Mouse (Mus musculus) heart, adult 8-10 months (tissue): ENCODE data around the gene Trim75. TPM values are rescaled to one million over a fixed set of nuclear protein-coding genes. Genes with fewer than 3 reads are reported as not detected.
"Not testable (repeated sequence)": the region's sequence is repeated elsewhere in the genome, so short reads cannot be mapped to it uniquely, and the experiment has no call there.

Experiments used
- DNase-seq: peaks from one replicate; pipeline ENCODE4 v3.0.0; 2022; ENCODE audit warnings: low spot score
- total RNA-seq, 4 experiments: library from RNA; stranded (reverse); gene quantifications; 2 replicates each; pipeline ENCODE4 v1.2.4; 2022

Gene Trim75
- not detected for total RNA-seq

DNA sequence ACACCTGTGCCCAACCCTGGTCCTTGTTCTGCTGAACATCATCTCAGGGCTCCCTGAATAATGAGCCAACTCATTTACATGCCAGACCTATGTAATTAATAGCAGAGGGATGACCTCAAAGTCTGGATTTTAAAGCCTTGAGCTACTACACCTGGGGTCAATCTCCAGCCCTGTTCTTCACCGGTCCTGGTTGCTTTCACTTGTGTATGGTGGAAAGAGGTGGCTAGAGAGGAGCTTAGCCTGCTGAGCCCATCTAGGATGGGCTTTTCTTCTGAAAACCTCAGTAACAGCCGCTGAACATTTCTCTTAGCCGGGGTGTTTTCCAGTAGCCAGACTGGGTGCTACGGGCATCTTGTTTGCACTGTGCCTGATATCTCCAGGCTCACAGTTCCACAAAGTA lies at the start of gene Trim75:
Gene Trim75, minus strand, starts transcription at position 101 of the 400 bp plus-strand sequence.
- DNase-seq: no peak

DNA sequence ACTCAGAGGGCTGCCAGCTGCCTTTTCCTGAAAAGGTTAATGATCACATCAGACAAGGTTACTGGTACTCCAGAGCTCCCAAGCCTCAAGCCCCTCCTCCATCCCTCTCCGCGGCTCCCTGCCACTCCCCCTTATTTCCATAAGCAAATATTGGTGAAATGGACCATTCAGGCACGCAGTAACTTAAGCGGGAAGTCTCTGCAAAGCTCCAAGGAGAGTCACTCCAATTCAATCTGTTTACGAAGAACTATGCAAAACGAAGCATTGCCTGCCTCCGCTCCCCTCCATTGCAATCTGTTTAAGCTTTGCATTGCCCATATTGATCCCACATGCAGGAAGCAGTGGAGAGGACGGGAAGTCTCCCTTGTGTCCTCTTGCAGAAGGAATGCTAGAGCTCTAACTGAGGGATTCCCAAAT lies 49.5 kb upstream of the Trim75 start, which contains the start of gene Apela:
Gene Apela, minus strand, starts transcription at position 220 of the 417 bp plus-strand sequence.
- DNase-seq: no peak

DNA sequence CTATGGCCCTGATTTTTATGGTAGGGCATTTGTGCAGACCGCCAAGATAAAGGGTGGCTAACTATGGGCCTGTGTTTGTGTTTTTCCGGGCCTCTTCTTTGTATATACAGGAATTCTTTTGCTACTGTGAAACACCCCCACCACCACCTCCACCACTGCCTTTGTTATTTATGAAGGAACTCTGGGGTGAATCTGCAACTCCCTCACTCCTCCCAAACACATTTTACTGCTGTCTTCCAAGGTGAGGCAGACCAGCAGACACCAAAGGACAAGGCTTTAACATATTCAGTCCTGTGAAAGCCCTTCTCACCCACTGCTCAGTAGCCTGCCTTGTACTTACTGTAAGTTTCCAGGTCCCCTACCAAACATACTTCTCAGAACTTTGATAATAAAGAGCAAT lies 46.5 kb upstream of the Trim75 start:
- DNase-seq: no peak

DNA sequence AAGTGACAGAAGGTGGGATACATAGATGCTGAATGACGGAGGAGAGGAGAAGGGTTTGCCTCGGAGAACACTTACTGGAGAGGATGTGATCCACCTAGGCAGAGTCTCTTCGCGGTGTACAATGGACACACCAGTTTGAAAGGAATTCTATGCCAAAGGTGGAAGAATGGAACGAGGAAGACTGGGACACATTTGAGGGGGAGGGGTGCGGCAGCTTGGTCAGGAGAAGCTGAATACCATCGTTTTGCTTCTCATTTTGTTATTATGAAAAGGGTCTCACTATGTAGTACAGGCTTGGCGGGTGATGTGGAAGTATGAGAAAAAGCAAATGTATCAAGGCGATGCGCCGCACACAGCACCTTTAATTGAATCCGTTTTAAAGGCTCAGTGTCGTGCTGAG lies 45.4 kb upstream of the Trim75 start:
- DNase-seq: no peak

DNA sequence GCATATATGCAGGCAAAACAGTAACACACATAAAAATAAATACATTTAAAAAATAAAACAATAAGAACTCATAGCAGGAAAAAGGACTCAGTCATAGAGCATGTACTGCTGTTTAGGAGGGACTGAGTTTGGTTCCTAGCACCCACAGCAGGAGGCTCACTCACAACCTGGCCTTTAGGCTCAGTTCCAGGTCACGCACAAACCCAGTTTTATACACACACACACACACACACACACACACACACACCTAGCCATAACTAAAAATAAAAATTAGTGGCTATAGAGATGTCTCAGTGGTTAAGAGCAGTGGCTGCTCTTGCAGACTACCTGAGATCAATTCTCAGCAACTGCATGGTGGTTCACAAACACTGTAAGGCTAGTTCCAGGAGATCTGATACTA lies 44.5 kb upstream of the Trim75 start:
- DNase-seq: no peak

DNA sequence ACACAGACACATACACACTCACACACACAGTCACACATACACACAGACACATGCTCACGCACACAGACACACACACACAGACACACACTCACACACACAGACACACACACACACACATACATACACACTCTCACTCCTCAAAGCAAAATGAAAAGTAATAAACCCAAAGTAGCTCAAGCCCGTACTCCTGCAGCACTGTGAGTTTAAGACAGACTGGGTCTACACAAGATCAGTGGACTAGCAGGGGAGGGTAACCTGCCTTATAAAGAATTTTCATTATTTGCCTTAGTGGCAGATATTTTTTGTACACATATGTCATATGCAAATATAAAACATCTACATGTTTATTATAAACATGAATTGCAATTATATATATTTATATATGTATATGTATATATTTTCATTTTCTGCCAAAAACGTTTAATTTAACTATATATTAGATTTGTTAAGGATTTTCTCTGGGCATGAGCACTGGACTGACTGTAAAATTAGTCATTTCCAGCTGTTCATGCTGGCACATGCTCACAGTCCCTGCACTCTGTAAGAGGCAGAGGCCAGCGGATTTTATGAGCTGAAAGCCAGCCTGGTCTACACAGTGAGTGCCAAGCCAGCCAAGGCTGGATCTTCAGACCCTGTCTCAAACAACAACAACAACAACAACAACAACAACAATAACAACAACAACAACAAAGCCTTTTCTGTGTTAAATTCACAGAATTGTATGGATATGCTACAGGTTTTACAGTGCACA lies 43.3 kb upstream of the Trim75 start:
- DNase-seq: no peak

DNA sequence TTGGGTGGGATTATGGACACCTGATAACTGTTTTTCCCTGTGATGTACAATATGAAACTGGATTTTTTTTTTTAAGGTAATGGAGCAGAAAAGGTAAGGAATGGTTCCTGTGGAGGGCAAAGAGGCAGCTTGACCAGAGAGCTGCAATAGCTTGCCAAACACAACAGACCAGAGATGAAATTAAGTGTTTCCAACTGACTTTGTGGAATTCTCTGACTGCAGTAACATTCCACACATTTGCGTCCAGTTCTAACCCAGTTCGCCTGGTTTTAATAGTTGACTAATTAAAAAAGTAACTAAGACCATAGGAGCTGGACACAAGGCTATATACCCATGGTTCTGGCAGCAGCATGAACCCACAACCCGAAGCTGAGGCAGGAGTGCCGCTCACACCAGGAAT lies 42.1 kb upstream of the Trim75 start:
- DNase-seq: no peak

DNA sequence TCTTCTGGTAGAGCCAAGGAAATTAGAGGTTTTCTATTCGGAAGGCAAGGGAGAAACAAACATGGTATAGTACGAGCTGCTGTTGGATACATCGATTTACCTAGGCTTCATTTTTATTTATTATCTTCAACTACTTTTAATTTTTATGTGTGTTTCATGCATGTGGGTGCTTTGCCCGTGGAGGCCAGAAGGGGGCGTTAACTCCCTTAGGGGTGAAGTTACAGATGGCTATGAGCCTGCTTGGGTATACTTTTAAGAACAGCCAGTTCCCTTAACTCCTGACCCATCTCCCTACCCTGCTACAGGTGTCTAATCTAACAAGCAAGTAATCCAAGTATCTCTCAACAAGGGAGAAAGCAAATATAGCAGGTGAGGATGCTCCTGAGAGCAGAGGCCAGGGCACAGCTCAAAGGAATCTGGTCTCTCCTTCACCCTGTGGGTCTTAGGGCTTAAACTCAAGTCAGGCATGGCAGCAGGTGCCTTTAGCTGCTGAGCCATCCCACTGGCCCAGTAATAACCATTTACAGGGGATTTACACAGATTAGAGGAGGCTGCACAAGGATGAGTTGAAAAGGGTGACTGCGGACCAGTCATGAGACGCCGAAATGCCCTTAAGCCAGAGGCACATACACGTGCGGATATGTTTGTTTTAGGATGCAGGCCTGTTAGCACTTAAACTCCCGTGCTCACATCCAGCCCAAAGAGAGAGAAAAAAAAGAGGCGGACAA lies 41.5 kb upstream of the Trim75 start:
- no peak for DNase-seq

DNA sequence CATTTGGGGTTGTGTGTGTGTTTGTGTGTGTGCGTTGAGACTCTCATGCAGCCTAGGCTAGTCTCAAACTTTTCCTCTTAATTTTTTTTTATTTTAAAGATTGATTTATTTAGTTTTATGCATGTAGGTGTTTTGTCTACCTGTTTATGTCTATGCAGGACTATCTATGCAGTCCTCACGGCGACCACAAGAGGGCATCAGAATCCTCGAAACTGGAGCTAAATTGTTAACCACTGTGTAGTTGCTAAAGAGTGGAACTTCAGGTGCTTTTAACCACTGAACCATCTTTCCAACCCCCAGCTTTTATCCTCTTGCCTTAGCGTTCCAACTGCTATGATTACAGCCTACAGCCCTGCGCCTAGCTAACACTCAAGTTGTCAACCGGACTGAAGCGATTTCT lies 34.9 kb upstream of the Trim75 start:
- DNase-seq: peak; percentile 28

DNA sequence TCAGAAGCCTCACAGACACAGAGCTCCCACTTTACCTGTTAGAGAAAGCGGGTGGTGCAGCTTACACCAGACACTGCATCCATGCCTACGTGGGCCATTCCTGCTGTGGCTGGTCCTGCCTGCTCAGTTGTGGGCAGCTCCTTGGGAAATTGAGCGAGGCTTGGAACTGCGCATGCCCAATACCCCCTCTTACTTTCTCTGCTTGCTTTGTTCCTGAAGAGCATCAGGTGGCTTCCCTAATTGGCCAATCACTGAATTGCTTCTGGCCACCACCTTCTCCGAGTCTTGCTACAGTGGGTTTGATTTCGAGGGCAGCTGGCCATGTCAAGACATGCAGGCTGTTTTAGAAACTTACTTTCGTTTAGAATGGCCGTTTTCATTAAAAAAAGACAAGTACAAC lies 30.8 kb upstream of the Trim75 start, which contains the start of the genes Trim61 and Trim60:
Gene Trim61, minus strand, starts transcription at position 101 of the 400 bp plus-strand sequence.
Gene Trim60, minus strand, starts transcription at position 162 of the 400 bp plus-strand sequence.
- DNase-seq: no peak

DNA sequence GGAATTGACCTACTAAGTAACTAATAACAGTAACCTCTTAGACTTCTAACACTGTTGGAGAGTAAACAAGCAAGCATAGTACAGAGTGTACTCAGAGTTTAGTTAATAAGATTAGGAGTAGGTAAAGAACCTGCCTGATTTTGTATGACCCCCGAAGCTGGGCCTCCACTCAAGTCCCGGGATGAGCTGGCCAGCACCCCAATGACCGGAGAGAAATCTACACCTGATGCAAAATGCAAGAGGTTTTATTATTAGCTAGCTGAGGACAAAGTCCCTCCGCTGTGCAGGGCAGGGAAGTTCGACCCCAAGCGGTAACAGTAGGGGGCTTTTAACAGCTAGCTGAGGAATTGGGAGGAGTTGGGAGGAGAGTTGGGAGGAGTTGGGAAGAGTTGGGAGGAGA lies 20.0 kb upstream of the Trim75 start:
- DNase-seq: not testable (repeated sequence)

DNA sequence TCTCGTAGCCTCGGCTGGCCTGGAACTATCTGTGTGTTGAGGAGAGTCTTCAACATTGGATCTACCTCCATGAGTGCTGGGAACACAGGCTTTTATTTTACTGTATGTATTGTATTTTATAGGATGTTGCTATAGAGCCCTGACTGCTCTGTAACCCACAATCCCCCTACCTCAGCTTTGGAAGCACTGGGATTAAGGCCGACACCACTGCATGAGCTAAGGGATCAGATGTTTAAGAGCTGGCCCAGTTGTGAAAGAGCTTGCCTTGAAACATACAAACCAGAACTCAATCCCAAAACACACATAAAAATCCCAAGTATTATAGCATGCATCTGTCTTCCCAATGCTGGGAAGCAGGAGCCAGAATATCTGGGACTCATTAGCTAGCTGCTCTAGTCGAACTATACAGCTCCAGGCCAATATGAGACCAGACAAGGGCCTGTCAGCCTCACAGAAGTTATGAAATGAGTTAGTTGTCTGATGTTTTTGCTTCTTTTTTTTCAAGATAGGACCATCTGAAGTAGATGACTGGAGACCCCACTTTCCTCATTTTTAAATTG lies 11.3 kb upstream of the Trim75 start:
- DNase-seq: no peak

DNA sequence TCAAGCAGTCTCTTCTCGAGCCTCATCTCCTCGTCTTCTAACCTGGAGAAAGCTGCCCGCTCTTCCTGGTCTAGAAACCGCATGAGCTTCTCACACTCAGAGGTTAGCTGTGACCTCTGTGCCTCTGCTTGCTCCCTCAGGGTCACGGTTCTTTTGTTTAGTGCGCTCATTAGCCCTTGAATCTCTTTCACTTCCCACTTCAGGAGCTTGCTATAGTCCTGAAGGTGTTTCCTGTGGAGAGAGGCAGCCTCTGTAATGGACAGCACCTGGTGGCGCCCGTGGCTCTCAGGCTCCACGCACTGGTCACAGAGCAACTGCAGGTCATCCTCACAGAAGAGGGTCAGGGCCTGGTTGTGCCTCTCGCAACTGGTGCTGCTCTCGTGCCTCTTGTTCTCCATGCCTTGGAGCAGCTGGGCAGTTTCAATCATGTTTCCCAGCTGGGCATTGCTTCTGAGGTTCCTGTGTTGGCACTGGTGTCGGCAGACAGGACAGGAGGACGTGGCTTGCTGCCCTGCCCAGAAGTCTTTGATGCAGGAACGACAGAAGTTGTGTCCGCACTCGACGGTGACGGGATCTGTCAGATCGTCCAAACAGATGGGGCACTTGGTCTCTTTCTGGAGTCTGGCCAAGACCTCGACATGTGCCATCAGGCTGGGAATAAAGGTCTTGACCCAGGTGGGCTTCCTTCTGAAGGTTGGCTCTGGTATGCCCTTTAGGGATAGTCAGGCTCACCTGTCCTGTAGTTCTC lies 4.3 kb downstream of the Trim75 start:
- no peak for DNase-seq

DNA sequence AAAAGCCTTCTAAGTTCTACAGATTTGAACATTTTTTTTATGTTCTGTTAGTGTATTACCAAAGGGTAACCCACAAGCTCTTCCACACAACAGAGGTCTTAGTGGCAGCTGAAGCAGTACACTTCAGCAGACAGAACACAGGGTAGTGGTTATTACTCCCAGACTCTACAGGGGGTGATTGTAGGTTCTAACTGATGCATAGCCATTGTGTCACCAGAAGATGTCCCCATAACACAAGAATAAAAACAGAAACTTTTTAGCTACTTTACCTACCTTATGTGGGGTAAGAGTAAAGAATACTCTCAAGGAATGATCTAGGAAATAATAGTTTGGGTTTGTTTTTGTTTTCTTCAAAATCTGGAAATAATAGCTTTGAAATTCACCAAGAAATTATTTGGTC lies 24.8 kb downstream of the Trim75 start:
- no peak for DNase-seq

DNA sequence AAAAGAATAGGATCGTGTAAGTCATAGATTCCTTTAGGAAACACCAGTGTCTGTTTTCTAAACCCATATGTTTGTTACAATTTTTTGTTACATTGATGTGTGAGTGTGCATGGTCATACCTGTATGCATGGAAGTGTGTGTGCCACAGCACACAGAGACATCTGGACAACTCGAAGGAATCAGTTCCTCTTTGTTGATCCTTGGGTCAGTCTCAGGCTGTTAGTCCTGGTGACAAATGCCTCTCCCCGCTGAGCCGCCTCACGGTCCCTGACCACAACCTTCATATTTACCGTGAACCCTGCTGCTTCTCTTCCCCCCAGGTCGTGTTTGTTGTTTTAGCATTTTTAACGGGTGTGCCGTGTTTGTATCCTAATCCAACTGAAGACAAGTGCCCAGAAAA lies 28.6 kb downstream of the Trim75 start:
- no peak for DNase-seq

DNA sequence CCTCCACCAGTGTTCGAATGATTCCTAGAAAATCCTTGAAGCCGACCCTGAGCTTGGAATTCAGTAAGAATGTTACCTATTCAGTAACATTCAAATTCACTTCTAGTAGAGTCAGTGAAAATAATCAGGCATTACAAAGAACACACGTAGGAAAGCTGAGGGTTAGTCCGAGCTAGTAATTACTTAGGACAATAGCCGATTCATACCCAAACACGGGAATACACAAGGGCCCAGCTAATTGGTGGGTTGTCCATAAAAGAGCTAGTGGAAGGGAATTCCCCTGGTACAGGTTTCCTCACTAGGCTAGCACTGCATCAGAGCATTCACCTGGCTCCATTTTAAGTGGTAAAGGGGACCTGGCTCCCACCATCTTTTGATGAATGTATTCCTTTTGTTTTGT lies 35.5 kb downstream of the Trim75 start:
- no peak for DNase-seq

DNA sequence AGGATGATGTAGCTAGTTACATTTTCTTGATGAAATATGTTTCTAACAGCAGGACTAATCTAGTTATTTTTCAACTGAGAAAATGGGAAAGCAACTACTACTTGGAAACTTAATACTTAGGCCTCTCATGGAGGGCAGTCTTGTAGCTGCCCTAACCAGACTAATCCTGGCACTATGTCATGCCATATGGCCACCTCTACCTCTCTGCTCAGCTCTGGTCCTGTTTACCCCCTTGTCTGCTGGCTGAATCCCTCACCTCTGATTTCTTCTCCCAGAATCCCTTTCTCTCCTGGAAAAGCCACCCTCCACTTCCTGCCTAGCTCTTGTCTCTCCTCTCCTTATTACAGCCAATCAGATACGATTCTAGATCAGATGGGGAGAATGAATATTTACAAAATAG lies 39.3 kb downstream of the Trim75 start:
- no peak for DNase-seq

DNA sequence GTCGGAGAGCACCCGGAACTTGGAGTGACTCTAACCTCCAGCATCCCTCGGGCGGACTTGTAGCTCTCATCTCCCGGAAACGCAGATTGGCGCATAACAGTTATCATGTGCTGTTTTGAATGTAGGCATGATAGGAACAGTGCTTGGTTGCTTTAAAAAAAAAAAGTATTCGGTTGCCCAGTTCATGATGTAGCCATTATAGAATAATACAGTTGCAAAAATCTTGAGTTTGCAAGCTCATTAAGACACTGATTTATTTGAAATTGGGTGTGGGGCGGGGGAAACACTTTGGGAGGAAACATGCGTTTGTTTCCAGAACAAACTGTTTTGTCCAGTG lies 40.0 kb downstream of the Trim75 start:
- DNase-seq: no peak

DNA sequence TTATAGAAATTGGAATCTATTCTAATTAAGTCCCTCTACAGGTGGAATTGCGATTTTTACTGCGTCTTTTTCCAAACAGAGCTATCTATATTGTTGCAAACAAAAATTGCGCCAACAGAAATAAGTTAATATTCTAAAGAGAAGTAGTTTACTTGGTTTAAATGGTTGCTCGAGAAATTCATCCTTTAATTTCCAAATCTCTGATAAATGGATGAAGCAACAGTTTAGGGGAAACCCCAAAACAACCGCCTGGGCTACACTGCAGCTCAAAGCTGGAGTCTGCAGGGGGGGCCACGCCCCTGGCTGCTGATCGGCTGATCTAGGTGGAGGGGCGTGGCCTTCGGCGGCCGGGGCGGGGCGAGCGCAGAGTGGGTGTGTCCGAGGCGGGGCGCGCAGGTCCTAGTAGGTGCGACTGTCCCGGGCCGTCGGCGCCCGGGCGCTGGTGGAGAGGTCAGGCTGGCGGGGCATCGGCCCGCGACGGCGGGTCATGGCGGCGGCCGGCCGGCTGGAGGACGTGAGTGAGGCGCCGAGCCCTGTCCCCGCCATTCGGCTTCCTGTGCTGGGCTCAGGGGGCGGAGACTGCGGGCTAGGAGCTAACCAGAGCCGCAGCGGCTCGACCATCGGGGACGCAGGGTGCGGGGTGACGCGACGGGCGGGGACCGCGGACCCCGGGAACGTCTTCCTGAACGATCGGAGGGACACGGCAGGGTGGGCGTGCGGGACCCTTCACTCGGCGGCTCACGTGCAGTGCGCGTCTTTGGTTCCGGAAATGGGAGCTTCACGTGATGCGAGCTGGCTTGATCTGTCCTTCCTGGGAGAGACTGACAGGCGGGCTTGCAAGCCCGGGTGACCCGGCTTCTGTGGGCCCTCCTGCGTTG lies 40.6 kb downstream of the Trim75 start, which contains the start of gene Tmem192:
Gene Tmem192, plus strand, starts transcription at position 366 of the 878 bp plus-strand sequence.
- peak; percentile 95 for DNase-seq

DNA sequence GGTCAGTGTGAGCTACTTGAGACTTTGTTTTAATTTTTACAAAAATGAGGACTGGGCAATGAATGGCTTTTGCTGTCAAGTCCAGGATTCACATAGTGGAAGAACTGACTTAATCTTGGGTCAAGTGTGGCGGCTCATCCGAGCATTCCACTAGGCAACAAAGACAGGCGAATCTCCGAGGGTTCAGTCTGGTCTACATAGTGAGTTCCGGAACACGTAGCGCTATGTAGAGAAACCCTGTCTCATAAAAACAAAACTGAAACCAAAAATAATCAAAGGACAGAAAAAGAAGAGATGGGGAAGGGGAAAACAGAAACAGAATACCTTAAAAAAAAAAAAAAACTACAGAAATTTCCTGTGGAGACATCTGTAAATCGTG lies 41.2 kb downstream of the Trim75 start:
- DNase-seq: peak; percentile 19

DNA sequence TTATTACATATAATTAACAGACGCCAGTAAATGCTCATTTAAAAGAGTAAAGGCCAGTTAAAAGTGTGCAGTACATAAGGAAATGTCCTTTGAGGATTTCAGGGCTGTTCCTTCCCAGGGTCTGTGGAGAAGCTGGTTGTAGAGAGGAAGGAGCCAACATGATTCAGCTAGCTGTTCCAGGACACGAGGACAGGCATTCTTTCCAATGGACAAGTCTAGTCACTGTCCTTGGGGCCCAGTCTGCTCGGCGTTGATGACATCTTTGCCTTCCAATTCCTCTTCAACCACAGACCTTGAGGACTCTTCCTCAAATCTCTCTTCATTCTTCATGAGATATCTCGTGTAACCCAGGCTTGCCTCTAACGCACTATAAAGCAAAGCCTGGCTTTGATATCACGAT lies 42.0 kb downstream of the Trim75 start:
- DNase-seq: no peak
